Mouse (Mus musculus): ENCODE results near the gene Otud4. TPM values are rescaled to one million over a fixed set of nuclear protein-coding genes. Genes with fewer than 3 reads are reported as not detected.
"Not testable (repeated sequence)": the region's sequence is repeated elsewhere in the genome, so short reads cannot be mapped to it uniquely, and the experiment has no call there.

Otud4 gene
- polyA plus RNA-seq, 2 experiments, result 20.9 to 26.2 TPM

DNA sequence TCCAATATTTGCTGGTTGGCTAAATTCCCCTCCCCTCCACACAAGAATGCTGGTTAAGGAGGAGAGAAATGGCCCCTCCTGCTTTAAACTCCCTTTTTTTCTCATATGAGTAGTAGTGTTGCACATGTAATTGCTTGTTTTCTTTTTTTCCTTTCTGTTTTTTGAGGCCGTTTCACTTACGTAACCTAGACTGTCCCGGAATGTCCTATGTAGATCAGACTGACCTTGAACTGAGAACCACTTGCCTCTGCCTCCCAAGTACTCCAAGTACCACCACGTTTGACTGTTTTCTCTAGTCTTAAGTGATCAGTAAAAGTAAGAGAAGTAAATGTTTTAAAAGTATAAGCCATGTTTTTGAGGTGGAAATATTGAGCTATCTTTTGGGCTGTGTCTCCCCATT lies 14.3 kb downstream of the Otud4 start:
- H3K27ac ChIP-seq (replicated peaks; ENCODE audit: low read depth, low read length), result no peak overlapping the region
- H3K9ac ChIP-seq (ENCODE audit: low read depth, low read length, severe bottlenecking), result no peak overlapping the region
- H3K4me1 ChIP-seq (ENCODE audit: control insufficient read depth, insufficient read depth, low read length), result peaks cover 3% of the 10 kb centered on the region; the same call in 1 of the 2 replicates
- no peak for DNase-seq (ENCODE audit: low spot score)
- no peak overlapping the region for H3K4me3 ChIP-seq (replicated peaks; ENCODE audit: low read length)
- H3K36me3 ChIP-seq (ENCODE audit: control insufficient read depth, insufficient read depth, low read length), result peaks cover 43% of the 10 kb centered on the region
- no peaks in the 10 kb centered on the region for H3K9me3 ChIP-seq (ENCODE audit: control insufficient read depth, low read length)
- WGBS, result 81% methylated on average over 4 of the region's 4 CpGs
- no peak for TF ChIP-seq POLR2A (IDR thresholded peaks at IDR 0.05; ENCODE audit: borderline replicate concordance, extremely low read depth, insufficient read depth, insufficient read length)
- ATAC-seq (ENCODE audit: low FRiP score, low read depth), result no peak
- no peaks in the 10 kb centered on the region for H3K27me3 ChIP-seq (ENCODE audit: control insufficient read depth, insufficient read depth, low read length)
- H3K4me2 ChIP-seq (replicated peaks; ENCODE audit: low read depth, low read length, severe bottlenecking), result no peak overlapping the region

DNA sequence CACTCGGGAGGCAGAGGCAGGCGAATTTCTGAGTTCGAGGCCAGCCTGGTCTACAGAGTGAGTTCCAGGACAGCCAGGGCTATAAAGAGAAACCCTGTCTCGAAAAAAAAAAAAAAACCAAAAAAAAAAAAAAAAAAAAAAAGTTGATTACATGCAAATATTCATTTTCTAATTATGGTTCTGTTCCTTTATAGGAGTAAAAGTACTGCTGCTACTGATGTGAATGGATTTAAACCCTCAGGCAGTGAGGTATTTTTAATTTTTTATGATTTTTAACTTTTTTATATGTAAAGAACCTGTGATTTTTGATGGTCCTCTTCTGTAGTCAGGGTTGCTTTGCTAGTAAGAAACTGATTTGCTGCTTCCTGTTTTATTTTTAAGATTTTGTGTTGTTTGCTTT lies 19.3 kb downstream of the Otud4 start:
- not testable (repeated sequence) for H3K4me2 ChIP-seq (replicated peaks; ENCODE audit: low read depth, low read length, severe bottlenecking); H3K27me3 ChIP-seq (ENCODE audit: control insufficient read depth, insufficient read depth, low read length)
- whole genome bisulfite sequencing, result 82% methylated on average over 4 of the region's 4 CpGs

DNA sequence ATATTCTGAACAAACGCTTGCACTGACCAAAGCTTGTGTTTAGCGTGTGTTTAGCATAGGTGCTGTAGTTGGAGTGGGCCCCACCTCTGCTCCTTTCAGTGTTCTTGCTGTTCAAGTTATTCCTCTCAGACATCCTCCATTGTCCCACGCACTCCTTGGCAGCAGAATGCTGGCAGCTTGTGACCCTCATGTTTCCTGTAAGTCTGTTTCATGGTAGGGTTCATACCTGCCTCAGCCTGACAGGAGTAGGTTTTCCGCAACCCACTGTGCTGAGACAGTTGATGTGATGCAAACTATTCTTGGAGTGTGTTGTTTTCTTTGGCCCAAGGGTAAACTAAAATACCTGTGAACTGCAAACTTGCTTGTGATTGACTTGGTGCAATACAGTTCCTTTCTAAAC lies 37.0 kb downstream of the Otud4 start:
- DNase-seq (ENCODE audit: low spot score) (no peak), ATAC-seq (ENCODE audit: low FRiP score, low read depth) (no peak)
- Histone ChIP-seq H3K9me3 (ENCODE audit: control insufficient read depth, low read length) (no peaks in the 10 kb centered on the region), H3K9ac (ENCODE audit: low read depth, low read length, severe bottlenecking) (no peak overlapping the region), H3K4me2 (replicated peaks; ENCODE audit: low read depth, low read length, severe bottlenecking) (no peak overlapping the region), H3K27ac (replicated peaks; ENCODE audit: low read depth, low read length) (no peak overlapping the region), H3K4me3 (replicated peaks; ENCODE audit: low read length) (no peak overlapping the region), H3K27me3 (ENCODE audit: control insufficient read depth, insufficient read depth, low read length) (no peaks in the 10 kb centered on the region), H3K4me1 (ENCODE audit: control insufficient read depth, insufficient read depth, low read length) (no peaks in the 10 kb centered on the region), H3K36me3 (ENCODE audit: control insufficient read depth, insufficient read depth, low read length) (peaks cover 40% of the 10 kb centered on the region)
- no peak for TF ChIP-seq POLR2A (IDR thresholded peaks at IDR 0.05; ENCODE audit: borderline replicate concordance, extremely low read depth, insufficient read depth, insufficient read length)
- WGBS, result 85% methylated on average over 4 of the region's 4 CpGs

More for the DNA sequence above, 19.3 kb downstream of the Otud4 start:
- not testable (repeated sequence) for H3K9ac ChIP-seq (ENCODE audit: low read depth, low read length, severe bottlenecking); ATAC-seq (ENCODE audit: low FRiP score, low read depth); H3K4me1 ChIP-seq (ENCODE audit: control insufficient read depth, insufficient read depth, low read length); H3K27ac ChIP-seq (replicated peaks; ENCODE audit: low read depth, low read length); H3K9me3 ChIP-seq (ENCODE audit: control insufficient read depth, low read length); H3K4me3 ChIP-seq (replicated peaks; ENCODE audit: low read length); DNase-seq (ENCODE audit: low spot score)
- H3K36me3 ChIP-seq (ENCODE audit: control insufficient read depth, insufficient read depth, low read length), result peaks cover 66% of the 10 kb centered on the region

- H3K9me3 ChIP-seq (ENCODE audit: control insufficient read depth, low read length), result no peaks in the 10 kb centered on the region
- H3K9ac ChIP-seq (ENCODE audit: low read depth, low read length, severe bottlenecking), result no peak overlapping the region
- H3K27ac ChIP-seq (replicated peaks; ENCODE audit: low read depth, low read length), result no peak overlapping the region
- no peak overlapping the region for H3K4me2 ChIP-seq (replicated peaks; ENCODE audit: low read depth, low read length, severe bottlenecking)
- TF ChIP-seq POLR2A (IDR thresholded peaks at IDR 0.05; ENCODE audit: borderline replicate concordance, extremely low read depth, insufficient read depth, insufficient read length), result no peak
- 46% methylated on average over 5 of the region's 5 CpGs for WGBS
- H3K4me3 ChIP-seq (replicated peaks; ENCODE audit: low read length), result no peak overlapping the region
- H3K4me1 ChIP-seq (ENCODE audit: control insufficient read depth, insufficient read depth, low read length), result no peaks in the 10 kb centered on the region
- H3K36me3 ChIP-seq (ENCODE audit: control insufficient read depth, insufficient read depth, low read length), result peaks cover 36% of the 10 kb centered on the region
- ATAC-seq (ENCODE audit: low FRiP score, low read depth) (no peak), DNase-seq (ENCODE audit: low spot score) (no peak)
- H3K27me3 ChIP-seq (ENCODE audit: control insufficient read depth, insufficient read depth, low read length), result no peaks in the 10 kb centered on the region
Measured at GRCm38 (mm10) chr8:79679005-79679404, 39.6 kb downstream of the Otud4 start.

- H3K27me3 ChIP-seq (ENCODE audit: control insufficient read depth, insufficient read depth, low read length); H3K9ac ChIP-seq (ENCODE audit: low read depth, low read length, severe bottlenecking); DNase-seq (ENCODE audit: low spot score); H3K27ac ChIP-seq (replicated peaks; ENCODE audit: low read depth, low read length); H3K9me3 ChIP-seq (ENCODE audit: control insufficient read depth, low read length); H3K4me1 ChIP-seq (ENCODE audit: control insufficient read depth, insufficient read depth, low read length); ATAC-seq (ENCODE audit: low FRiP score, low read depth): not testable (repeated sequence)
- Histone ChIP-seq H3K36me3 (ENCODE audit: control insufficient read depth, insufficient read depth, low read length) (peaks cover 37% of the 10 kb centered on the region), H3K4me2 (replicated peaks; ENCODE audit: low read depth, low read length, severe bottlenecking) (peak overlapping the region; percentile 74), H3K4me3 (replicated peaks; ENCODE audit: low read length) (peak overlapping the region; percentile 39)
- WGBS, result 39% methylated on average over 10 of the region's 10 CpGs
Measured at GRCm38 (mm10) chr8:79680083-79680482, 40.7 kb downstream of the Otud4 start.

GRCm38 (mm10) chr8:79680555-79680954 lies 41.1 kb downstream of the Otud4 start:
- DNase-seq (ENCODE audit: low spot score), result no peak
- no peak for TF ChIP-seq POLR2A (IDR thresholded peaks at IDR 0.05; ENCODE audit: borderline replicate concordance, extremely low read depth, insufficient read depth, insufficient read length)
- Histone ChIP-seq H3K4me1 (ENCODE audit: control insufficient read depth, insufficient read depth, low read length) (no peaks in the 10 kb centered on the region), H3K36me3 (ENCODE audit: control insufficient read depth, insufficient read depth, low read length) (peaks cover 40% of the 10 kb centered on the region), H3K4me3 (replicated peaks; ENCODE audit: low read length) (peak overlapping the region; percentile 39), H3K27me3 (ENCODE audit: control insufficient read depth, insufficient read depth, low read length) (no peaks in the 10 kb centered on the region), H3K4me2 (replicated peaks; ENCODE audit: low read depth, low read length, severe bottlenecking) (peak overlapping the region; percentile 74), H3K27ac (replicated peaks; ENCODE audit: low read depth, low read length) (no peak overlapping the region), H3K9ac (ENCODE audit: low read depth, low read length, severe bottlenecking) (peak overlapping the region; percentile 51), H3K9me3 (ENCODE audit: control insufficient read depth, low read length) (no peaks in the 10 kb centered on the region)
- ATAC-seq (ENCODE audit: low FRiP score, low read depth), result no peak
- 9% methylated on average over 34 of the region's 34 CpGs for WGBS
